In the genomic region with DNA sequence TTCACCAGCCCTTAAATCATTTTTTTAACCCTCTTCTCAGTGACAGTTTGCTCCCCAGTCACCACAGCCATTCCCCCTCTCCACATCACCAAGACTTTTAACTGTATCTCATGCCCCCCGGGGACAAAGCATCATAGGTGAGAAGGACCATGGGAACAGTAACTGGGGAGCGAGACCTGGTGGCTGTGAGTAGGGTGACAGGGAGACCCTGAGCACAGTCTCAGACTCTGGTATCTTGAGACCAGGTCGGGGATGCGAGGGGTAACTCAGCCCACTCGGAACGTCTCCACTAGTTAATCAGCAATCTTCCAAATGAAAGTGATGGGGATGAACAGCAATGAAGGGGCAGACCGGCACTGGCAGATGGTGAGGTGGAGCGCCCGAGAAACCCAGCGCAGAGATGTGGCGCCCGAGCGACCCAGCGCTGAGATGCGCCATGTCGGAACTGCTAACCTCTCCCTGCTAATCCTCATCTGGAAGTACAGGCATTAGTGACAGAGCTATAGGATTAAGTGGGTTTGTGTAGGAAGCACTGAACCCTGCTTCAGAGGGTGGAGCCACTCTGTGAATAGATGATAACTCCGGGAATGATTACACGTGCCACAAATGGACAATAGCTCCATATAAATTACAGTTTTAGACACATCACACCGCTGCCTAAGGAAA, we compare ENCODE assay signal across 11 mouse cellular contexts. TPM values are rescaled to one million over a fixed set of nuclear protein-coding genes. Genes with fewer than 3 reads are reported as not detected.
DNase-seq lines count a peak whose midpoint lies in the region; ATAC-seq lines count a peak whose summit lies in the region.
"Had no signal": no experiment of that assay in that cellular context is flagged by ENCODE, and none has a peak within 500 bp of the region (broad histone marks: within the 10 kb centered on the region; RNA-seq: fewer than 3 reads in every experiment).

No protein-coding gene starts in this region.

- H3K9ac ChIP-seq in heart, embryonic 16.5 days (ENCODE audit: low read length), result no peak overlapping the region
- no peak overlapping the region for H3K9ac ChIP-seq in embryonic facial prominence, embryonic 14.5 days (ENCODE audit: low read depth, low read length)
- no peak overlapping the region for H3K9ac ChIP-seq in intestine, embryonic 16.5 days (ENCODE audit: low read depth, low read length)
- peak overlapping the region; percentile 6; the same call in 1 of the 2 replicates for H3K9ac ChIP-seq in midbrain, embryonic 15.5 days

- WGBS in heart, embryonic 16.5 days, result 74% methylated on average over 19 of the region's 19 CpGs
- WGBS in embryonic facial prominence, embryonic 14.5 days, result 83% methylated on average over 19 of the region's 19 CpGs
- 77% methylated on average over 19 of the region's 19 CpGs for WGBS in intestine, embryonic 16.5 days
- WGBS in midbrain, embryonic 15.5 days, result 62% methylated on average over 19 of the region's 19 CpGs

- ATAC-seq in heart, embryonic 16.5 days (replicated peaks; ENCODE audit: extremely low read depth, insufficient read depth, low FRiP score), result no peak
- peak; percentile 55; the same call in 1 of the 2 replicates for ATAC-seq in embryonic facial prominence, embryonic 14.5 days (ENCODE audit: low read depth)
- ATAC-seq in intestine, embryonic 16.5 days, result peak; percentile 42; the same call in 1 of the 2 replicates
- peak; percentile 56; the same call in 1 of the 2 replicates for ATAC-seq in midbrain, embryonic 15.5 days (replicated peaks)

- no peak for DNase-seq in heart, postnatal 36 days
- DNase-seq in embryonic facial prominence, embryonic 14.5 days (ENCODE audit: low spot score), result no peak
- no peak for DNase-seq in adrenal gland, postnatal 10 days
- no peak for DNase-seq in adrenal gland, adult (ENCODE audit: inconsistent age in 2 of 2, low spot score in 1 of 2)
- DNase-seq in adrenal gland, adult 18-20 months (ENCODE audit: low spot score in 2 of 2), result no peak
- DNase-seq: cerebellum, adult 11 months; heart, postnatal 4 days; thymus, postnatal 25 days had no signal

- no peaks in the 10 kb centered on the region for H3K36me3 ChIP-seq in heart, embryonic 16.5 days (ENCODE audit: control insufficient read depth, insufficient read depth)
- H3K36me3 ChIP-seq in embryonic facial prominence, embryonic 14.5 days (ENCODE audit: control insufficient read depth, insufficient read depth, low read length), result no peaks in the 10 kb centered on the region
- H3K36me3 ChIP-seq in intestine, embryonic 16.5 days (ENCODE audit: control insufficient read depth, insufficient read depth, low read length), result no peaks in the 10 kb centered on the region
- no peaks in the 10 kb centered on the region for H3K36me3 ChIP-seq in midbrain, embryonic 15.5 days (replicated peaks)

- no peaks in the 10 kb centered on the region for H3K4me1 ChIP-seq in heart, embryonic 16.5 days (ENCODE audit: control insufficient read depth, insufficient read depth, low read length)
- H3K4me1 ChIP-seq in embryonic facial prominence, embryonic 14.5 days (ENCODE audit: control insufficient read depth, insufficient read depth, low read length), result 0 out of 2 replicates have a peak, but pooled peaks cover 4% of the 10 kb centered on the region
- H3K4me1 ChIP-seq in intestine, embryonic 16.5 days (ENCODE audit: control insufficient read depth, insufficient read depth, low read length), result 0 out of 2 replicates have a peak, but pooled peaks cover 2% of the 10 kb centered on the region
- no peaks in the 10 kb centered on the region for H3K4me1 ChIP-seq in midbrain, embryonic 15.5 days

- no peak overlapping the region for H3K27ac ChIP-seq in heart, embryonic 16.5 days (ENCODE audit: low read length)
- H3K27ac ChIP-seq in embryonic facial prominence, embryonic 14.5 days (replicated peaks; ENCODE audit: low read depth, low read length), result no peak overlapping the region
- no peak overlapping the region for H3K27ac ChIP-seq in intestine, embryonic 16.5 days (ENCODE audit: low read length)
- no peak overlapping the region for H3K27ac ChIP-seq in midbrain, embryonic 15.5 days

- intact Hi-C loops in heart, postnatal 36 days (cut with DNase I), result no loop called here

- H3K27me3 ChIP-seq in heart, embryonic 16.5 days (ENCODE audit: control insufficient read depth, insufficient read depth, low read length), result no peaks in the 10 kb centered on the region
- no peaks in the 10 kb centered on the region for H3K27me3 ChIP-seq in embryonic facial prominence, embryonic 14.5 days (replicated peaks; ENCODE audit: control insufficient read depth, insufficient read depth, low read length)
- H3K27me3 ChIP-seq in intestine, embryonic 16.5 days (replicated peaks; ENCODE audit: control insufficient read depth, insufficient read depth, low read length), result no peaks in the 10 kb centered on the region
- no peaks in the 10 kb centered on the region for H3K27me3 ChIP-seq in midbrain, embryonic 15.5 days (replicated peaks)

- no peaks in the 10 kb centered on the region for H3K9me3 ChIP-seq in heart, embryonic 16.5 days (replicated peaks; ENCODE audit: control insufficient read depth, low read length)
- H3K9me3 ChIP-seq in embryonic facial prominence, embryonic 14.5 days (ENCODE audit: control insufficient read depth, low read length), result no peaks in the 10 kb centered on the region
- no peaks in the 10 kb centered on the region for H3K9me3 ChIP-seq in intestine, embryonic 16.5 days (ENCODE audit: control insufficient read depth, low read length)
- H3K9me3 ChIP-seq in midbrain, embryonic 15.5 days, result no peaks in the 10 kb centered on the region

- peak overlapping the region; percentile 7; the same call in 1 of the 2 replicates for H3K4me3 ChIP-seq in heart, embryonic 16.5 days (ENCODE audit: low read length)
- H3K4me3 ChIP-seq in embryonic facial prominence, embryonic 14.5 days (ENCODE audit: low read depth, low read length), result no peak overlapping the region
- H3K4me3 ChIP-seq in intestine, embryonic 16.5 days (ENCODE audit: low read length), result no peak overlapping the region
- peak overlapping the region; percentile 16 for H3K4me3 ChIP-seq in midbrain, embryonic 15.5 days

- H3K4me2 ChIP-seq in heart, embryonic 16.5 days (ENCODE audit: low read depth, low read length), result peak overlapping the region; percentile 31; the same call in 1 of the 2 replicates
- H3K4me2 ChIP-seq in embryonic facial prominence, embryonic 14.5 days (ENCODE audit: low read depth, low read length), result peak overlapping the region; percentile 0; the same call in 1 of the 2 replicates
- H3K4me2 ChIP-seq in intestine, embryonic 16.5 days (ENCODE audit: low read depth, low read length), result no peak overlapping the region
- peak overlapping the region; percentile 36 for H3K4me2 ChIP-seq in midbrain, embryonic 15.5 days

RNA-seq across cellular contexts. Expression of a gene that starts 11.7 kb away (rescaled TPM):
- polyA plus RNA-seq in heart, embryonic 16.5 days (2015; fragmentation: Nextera tagmentation; extraction: Ambion mirVana), result 16.2 and 16.8 TPM in 2 replicates
- total RNA-seq in heart, postnatal 36 days (2021), result 10 to 100 TPM; 12.9 to 13.1 TPM
- 34.5 and 35.1 TPM in 2 replicates for polyA plus RNA-seq in embryonic facial prominence, embryonic 14.5 days (2014; fragmentation: Nextera tagmentation; extraction: Ambion mirVana)
- 36.1 and 38.1 TPM in 2 replicates for polyA plus RNA-seq in intestine, embryonic 16.5 days (2015; fragmentation: Nextera tagmentation; extraction: Ambion mirVana)
- 15.3 and 16.6 TPM in 2 replicates for polyA plus RNA-seq in midbrain, embryonic 15.5 days (2015; fragmentation: Nextera tagmentation; extraction: Ambion mirVana)
- total RNA-seq in adrenal gland, postnatal 10 days (2021), result 10 to 100 TPM; 12.5 to 17.3 TPM
- total RNA-seq in adrenal gland, adult 18-20 months (2021), result 1 to 10 TPM; 6.4 to 6.6 TPM

RNA-seq across cellular contexts. Expression of a gene that starts 56.8 kb away (rescaled TPM):
- polyA plus RNA-seq in heart, embryonic 16.5 days (2015; fragmentation: Nextera tagmentation; extraction: Ambion mirVana), result 7.8 and 8.7 TPM in 2 replicates
- total RNA-seq in heart, postnatal 36 days (2021), result 1 to 10 TPM; 3.4 TPM
- 10.5 and 12.7 TPM in 2 replicates for polyA plus RNA-seq in embryonic facial prominence, embryonic 14.5 days (2014; fragmentation: Nextera tagmentation; extraction: Ambion mirVana)
- 11.0 and 11.6 TPM in 2 replicates for polyA plus RNA-seq in intestine, embryonic 16.5 days (2015; fragmentation: Nextera tagmentation; extraction: Ambion mirVana)
- 3.9 TPM in 2 replicates for polyA plus RNA-seq in midbrain, embryonic 15.5 days (2015; fragmentation: Nextera tagmentation; extraction: Ambion mirVana)
- 10 to 100 TPM in 1 of 2 experiments, 1 to 10 TPM in 1; 8.4 to 11.0 TPM for total RNA-seq in adrenal gland, postnatal 10 days (2021)
- total RNA-seq in adrenal gland, adult 18-20 months (2021), result 1 to 10 TPM; 5.3 to 8.2 TPM

Comparison
In these comparisons a context has a peak if more than half of its experiments do, and no peak if none do; other contexts are left out.
1. H3K4me3 ChIP-seq: peak in heart, embryonic 16.5 days (single experiment) and midbrain, embryonic 15.5 days (single experiment); none in embryonic facial prominence, embryonic 14.5 days (single experiment) and intestine, embryonic 16.5 days (single experiment).